Mouse (Mus musculus) lung, postnatal 0 days (tissue): ENCODE measurements around the gene Gm3952. TPM values are rescaled to one million over a fixed set of nuclear protein-coding genes. Genes with fewer than 3 reads are reported as not detected.

Experiments used
- ATAC-seq: fragments of 200-750 bp; cut with Nextera tagmentation; 2 replicates; pipeline ENCODE4 v1.8.0; 2017; ENCODE audit warnings: moderate library complexity
- DNase-seq: peaks from one replicate; pipeline ENCODE4 v3.0.0-alpha.2; 2016; ENCODE audit warnings: low spot score
- H3K27ac ChIP-seq: fragments of 300-500 bp; sonication (generic); 2 replicates; pipeline ENCODE4 v1.5.1; 2014; ENCODE audit warnings: antibody characterized with exemption, mild to moderate bottlenecking, low read length, mixed read lengths
- H3K27me3 ChIP-seq: fragments of 300-500 bp; sonication (generic); replicated peaks from 2 replicates; pipeline ENCODE4 v1.6.1; 2014; ENCODE audit warnings: low read length, mixed read lengths; ENCODE audit not compliant: insufficient read depth
- H3K36me3 ChIP-seq: fragments of 300-500 bp; sonication (generic); 2 replicates; pipeline ENCODE4 v1.6.1; 2014; ENCODE audit warnings: low read length, mixed read lengths; ENCODE audit not compliant: insufficient read depth
- H3K4me1 ChIP-seq: fragments of 300-500 bp; sonication (generic); 2 replicates; pipeline ENCODE4 v1.6.1; 2014; ENCODE audit warnings: antibody characterized with exemption, low read depth, low read length, mixed read lengths; ENCODE audit not compliant: insufficient read depth
- H3K4me2 ChIP-seq: fragments of 300-500 bp; sonication (generic); replicated peaks from 2 replicates; pipeline ENCODE4 v1.6.1; 2014; ENCODE audit warnings: low read depth, mild to moderate bottlenecking, low read length, moderate library complexity, mixed read lengths
- H3K4me3 ChIP-seq: fragments of 300-500 bp; sonication (generic); 2 replicates; pipeline ENCODE4 v1.5.1; 2014; ENCODE audit warnings: low read depth, low read length
- H3K9ac ChIP-seq: fragments of 300-500 bp; sonication (generic); replicated peaks from 2 replicates; pipeline ENCODE4 v1.6.1; 2014; ENCODE audit warnings: low read depth, mild to moderate bottlenecking
- H3K9me3 ChIP-seq: fragments of 300-500 bp; sonication (generic); 2 replicates; pipeline ENCODE4 v1.6.1; 2016; ENCODE audit warnings: low read length, mixed read lengths
- CTCF ChIP-seq: IDR thresholded peaks from 2 replicates; pipeline ENCODE4 v1.5.1; 2016; ENCODE audit warnings: antibody characterized with exemption, mild to moderate bottlenecking
- EP300 ChIP-seq: IDR thresholded peaks from 2 replicates; pipeline ENCODE4 v1.6.1; 2016; ENCODE audit warnings: antibody characterized with exemption, mild to moderate bottlenecking, control low read depth
- WGBS: fragments of 180-500 bp; shearing (Covaris S2); extraction: QIAGEN DNeasy Blood & Tissue Kit; methylation state at CpG from one replicate; pipeline ENCODE4 v1.1.7; 2014; 5-methylcytosine and 5-hydroxymethylcytosine counted together
- polyA plus RNA-seq: library from polyadenylated mRNA; unstranded; fragments of >200 nt; fragmentation: Nextera tagmentation; extraction: Ambion mirVana; gene quantifications from 2 replicates; pipeline ENCODE4 v1.2.1, GENCODE M21; 2015

The Gm3952 gene
- polyA plus RNA-seq, 1 experiment from 2014 or later: not detected

- DNase-seq: peak; percentile 62
These were observed 73.7 kb downstream of the Gm3952 start for GRCm38 (mm10) chr8:128724819-128725218.

GRCm38 (mm10) chr8:128716184-128716583 is 82.3 kb downstream of the Gm3952 start:
- no peak for DNase-seq
- H3K4me1 ChIP-seq: no peaks in the 10 kb centered on the region
- no peak for ATAC-seq
- no peaks in the 10 kb centered on the region for H3K27me3 ChIP-seq
- H3K4me3 ChIP-seq: no peak overlapping the region
- H3K36me3 ChIP-seq: peaks cover 50% of the 10 kb centered on the region
- H3K9ac ChIP-seq: no peak overlapping the region
- H3K27ac ChIP-seq: no peak overlapping the region
- no peaks in the 10 kb centered on the region for H3K9me3 ChIP-seq
- TF ChIP-seq EP300 (no peak), CTCF (no peak)
- H3K4me2 ChIP-seq: no peak overlapping the region

More at GRCm38 (mm10) chr8:128724819-128725218, 73.7 kb downstream of the Gm3952 start:
- peak; percentile 60 for ATAC-seq
- Histone ChIP-seq H3K4me3 (no peak overlapping the region), H3K4me2 (no peak overlapping the region), H3K27ac (no peak overlapping the region), H3K9ac (no peak overlapping the region), H3K36me3 (peaks cover 26% of the 10 kb centered on the region), H3K4me1 (no peaks in the 10 kb centered on the region), H3K9me3 (no peaks in the 10 kb centered on the region), H3K27me3 (no peaks in the 10 kb centered on the region)
- 47% methylated on average over 1 of the region's 1 CpGs for WGBS
- no peak for TF ChIP-seq EP300
- peak; percentile 75 for TF ChIP-seq CTCF

GRCm38 (mm10) chr8:128709261-128709660 is 89.2 kb downstream of the Gm3952 start:
- Histone ChIP-seq H3K36me3 (peaks cover 22% of the 10 kb centered on the region), H3K4me2 (no peak overlapping the region), H3K9me3 (no peaks in the 10 kb centered on the region), H3K9ac (no peak overlapping the region), H3K27ac (no peak overlapping the region), H3K4me3 (no peak overlapping the region), H3K4me1 (no peaks in the 10 kb centered on the region), H3K27me3 (no peaks in the 10 kb centered on the region)
- TF ChIP-seq CTCF (peak; percentile 95), EP300 (no peak)
- DNase-seq: peak; percentile 68
- 35% methylated on average over 3 of the region's 3 CpGs for WGBS
- ATAC-seq: peak; percentile 61; the same call in 1 of the 2 replicates

DNA sequence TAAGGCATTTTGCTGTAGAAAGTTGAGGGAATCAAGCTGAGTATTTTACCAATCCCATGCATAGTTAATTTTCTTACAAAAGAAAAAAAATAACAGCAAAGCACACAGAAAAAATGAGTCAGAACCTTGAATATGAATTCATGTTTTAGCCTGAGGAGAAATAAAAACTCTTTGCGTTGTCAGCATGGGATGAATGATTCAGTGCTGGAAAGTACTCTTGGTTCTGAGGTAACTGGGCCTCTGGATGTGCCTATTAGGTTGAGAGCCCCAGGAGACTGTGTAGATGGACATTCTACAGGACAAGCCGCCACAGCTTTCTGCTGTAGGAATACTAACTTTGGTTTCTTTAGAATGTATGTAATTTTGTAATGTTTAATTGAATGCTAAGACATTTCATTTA is 93.7 kb downstream of the Gm3952 start:
- no peak overlapping the region for H3K4me2 ChIP-seq
- no peaks in the 10 kb centered on the region for H3K36me3 ChIP-seq
- no peak overlapping the region for H3K9ac ChIP-seq
- no peak for DNase-seq
- H3K27ac ChIP-seq: no peak overlapping the region
- H3K9me3 ChIP-seq: no peaks in the 10 kb centered on the region
- no peak for ATAC-seq
- TF ChIP-seq EP300: no peak
- no peak for TF ChIP-seq CTCF
- WGBS: 91% methylated on average over 2 of the region's 2 CpGs
- no peak overlapping the region for H3K4me3 ChIP-seq
- H3K27me3 ChIP-seq: no peaks in the 10 kb centered on the region
- peaks cover 4% of the 10 kb centered on the region; the same call in 1 of the 2 replicates for H3K4me1 ChIP-seq

DNA sequence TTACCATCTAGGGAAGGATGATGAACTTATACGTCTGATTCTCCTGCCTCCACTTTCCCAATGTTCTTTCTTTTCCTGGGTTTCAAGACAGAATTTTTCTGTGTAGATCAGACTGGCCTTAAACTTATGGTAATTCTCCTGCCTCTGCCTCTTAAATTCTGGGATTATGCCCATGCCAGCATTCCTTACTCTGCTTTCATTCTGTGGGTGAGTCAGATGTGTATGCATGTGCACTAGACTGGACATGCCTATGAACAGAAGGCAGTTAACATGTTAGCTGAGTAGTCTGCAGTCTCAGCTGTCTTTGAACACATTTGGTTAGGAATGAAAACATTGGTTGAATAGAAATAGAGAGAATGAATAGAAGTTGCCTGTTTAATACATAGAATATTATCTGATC is 94.1 kb downstream of the Gm3952 start:
- no peak overlapping the region for H3K9ac ChIP-seq
- ATAC-seq (no peak), DNase-seq (no peak)
- H3K27ac ChIP-seq: no peak overlapping the region
- H3K9me3 ChIP-seq: no peaks in the 10 kb centered on the region
- no peak overlapping the region for H3K4me3 ChIP-seq
- no peaks in the 10 kb centered on the region for H3K36me3 ChIP-seq
- H3K4me1 ChIP-seq: peaks cover 4% of the 10 kb centered on the region; the same call in 1 of the 2 replicates
- no peak overlapping the region for H3K4me2 ChIP-seq
- WGBS: 63% methylated on average over 1 of the region's 1 CpGs
- TF ChIP-seq EP300 (no peak), CTCF (no peak)
- H3K27me3 ChIP-seq: no peaks in the 10 kb centered on the region

- 36% methylated on average over 3 of the region's 3 CpGs for WGBS
- Histone ChIP-seq H3K4me2 (no peak overlapping the region), H3K9me3 (no peaks in the 10 kb centered on the region), H3K9ac (no peak overlapping the region), H3K36me3 (no peaks in the 10 kb centered on the region), H3K4me3 (no peak overlapping the region), H3K4me1 (peaks cover 8% of the 10 kb centered on the region; the same call in 1 of the 2 replicates), H3K27ac (no peak overlapping the region), H3K27me3 (no peaks in the 10 kb centered on the region)
- DNase-seq (peak; percentile 57), ATAC-seq (peak; percentile 85)
- TF ChIP-seq EP300 (peak; percentile 47), CTCF (no peak)
These were observed 100.5 kb downstream of the Gm3952 start for GRCm38 (mm10) chr8:128697945-128698344.
